Mouse (Mus musculus) forebrain, embryonic 13.5 days (tissue): ENCODE data around the gene March10. TPM values are rescaled to one million over a fixed set of nuclear protein-coding genes. Genes with fewer than 3 reads are reported as not detected.
A peak's percentile ranks its signal among the peaks of the same experiment; 100 is the strongest.

Experiments used
- ATAC-seq: fragments of 200-750 bp; cut with Nextera tagmentation; 2 replicates; pipeline ENCODE4 v1.8.0; 2017
- H3K27ac ChIP-seq: fragments of 300-500 bp; sonication (generic); 2 replicates; pipeline ENCODE4 v1.5.1; 2015; ENCODE audit warnings: inconsistent platforms, mild to moderate bottlenecking, moderate library complexity
- H3K27me3 ChIP-seq: fragments of 300-500 bp; sonication (generic); 2 replicates; pipeline ENCODE4 v1.6.1; 2015; ENCODE audit warnings: mild to moderate bottlenecking, inconsistent platforms
- H3K36me3 ChIP-seq: fragments of 300-500 bp; sonication (generic); 2 replicates; pipeline ENCODE4 v1.6.1; 2015; ENCODE audit warnings: mild to moderate bottlenecking, inconsistent platforms; ENCODE audit not compliant: poor library complexity, severe bottlenecking
- H3K4me1 ChIP-seq: fragments of 300-500 bp; sonication (generic); 2 replicates; pipeline ENCODE4 v1.6.1; 2015; ENCODE audit warnings: inconsistent platforms
- H3K4me2 ChIP-seq: fragments of 300-500 bp; sonication (generic); 2 replicates; pipeline ENCODE4 v1.6.1; 2015; ENCODE audit warnings: inconsistent platforms, mild to moderate bottlenecking, moderate library complexity
- H3K4me3 ChIP-seq: fragments of 300-500 bp; sonication (generic); 2 replicates; pipeline ENCODE4 v1.5.1; 2015; ENCODE audit warnings: mild to moderate bottlenecking, inconsistent platforms
- H3K9ac ChIP-seq: fragments of 300-500 bp; sonication (generic); 2 replicates; pipeline ENCODE4 v1.6.1; 2015; ENCODE audit warnings: mild to moderate bottlenecking, inconsistent platforms
- H3K9me3 ChIP-seq: fragments of 300-500 bp; sonication (generic); replicated peaks from 2 replicates; pipeline ENCODE4 v1.6.1; 2016; ENCODE audit warnings: inconsistent platforms
- WGBS: fragments of 180-500 bp; shearing (Covaris S2); methylation state at CpG from one replicate; pipeline ENCODE4 v1.1.7; 2015; 5-methylcytosine and 5-hydroxymethylcytosine counted together
- polyA plus RNA-seq: library from polyadenylated mRNA; unstranded; fragments of >200 nt; fragmentation: Nextera tagmentation; extraction: Ambion mirVana; gene quantifications from 2 replicates; pipeline ENCODE4 v1.2.1, GENCODE M21; 2015

Gene March10
- polyA plus RNA-seq, 1 experiment from 2014 or later, result not detected

DNA sequence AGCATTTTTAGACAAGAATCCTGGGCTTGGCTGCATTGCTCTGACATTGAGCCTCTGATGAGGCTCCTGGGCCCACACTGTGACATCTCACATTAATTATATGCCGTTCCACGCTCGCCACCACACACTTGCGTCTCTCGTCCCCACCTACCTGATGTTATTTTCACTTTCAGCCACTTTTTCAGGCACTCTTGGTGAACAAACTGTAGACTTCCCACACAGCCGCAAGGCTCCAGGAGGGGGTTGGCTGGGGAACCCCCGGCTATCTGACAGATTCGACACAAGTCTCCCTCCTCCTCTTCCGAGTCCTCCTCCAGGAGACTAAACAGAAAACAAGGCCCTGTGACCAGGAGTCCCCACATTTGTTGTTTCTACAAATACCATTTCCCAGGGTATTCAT, 71.3 kb downstream of the March10 start:
- ATAC-seq, result no peak
- no peaks in the 10 kb centered on the region for H3K27me3 ChIP-seq
- H3K4me3 ChIP-seq, result no peak overlapping the region
- H3K9ac ChIP-seq, result no peak overlapping the region
- H3K4me1 ChIP-seq, result peaks cover 5% of the 10 kb centered on the region; the same call in 1 of the 2 replicates
- no peak overlapping the region for H3K27ac ChIP-seq
- no peak overlapping the region for H3K4me2 ChIP-seq
- WGBS, result 89% methylated on average over 9 of the region's 9 CpGs
- H3K36me3 ChIP-seq, result no peaks in the 10 kb centered on the region
- no peaks in the 10 kb centered on the region for H3K9me3 ChIP-seq

DNA sequence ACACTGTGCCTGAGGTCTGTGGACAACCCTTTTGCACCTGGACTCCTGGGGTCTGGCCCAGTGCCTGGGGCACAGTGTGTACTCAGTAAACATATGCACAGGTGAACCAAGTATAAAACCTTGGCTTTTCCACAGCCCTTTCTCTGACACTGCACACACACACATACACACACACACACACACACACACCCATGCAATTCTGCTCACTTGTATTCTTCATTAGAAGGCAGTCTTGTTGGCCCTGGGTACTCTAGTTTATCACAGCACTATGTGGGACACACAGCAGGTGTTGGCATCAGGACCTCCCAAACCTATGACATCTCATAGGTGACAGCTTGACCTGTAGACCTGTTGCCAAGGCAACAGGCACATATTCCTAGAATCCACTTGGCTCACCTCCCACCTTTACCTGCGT, 80.7 kb downstream of the March10 start:
- ATAC-seq, result no peak
- Histone ChIP-seq H3K9ac (no peak overlapping the region), H3K27ac (no peak overlapping the region), H3K27me3 (no peaks in the 10 kb centered on the region), H3K4me3 (no peak overlapping the region), H3K4me2 (no peak overlapping the region), H3K36me3 (no peaks in the 10 kb centered on the region), H3K4me1 (no peaks in the 10 kb centered on the region), H3K9me3 (no peaks in the 10 kb centered on the region)
- WGBS, result 86% methylated on average over 1 of the region's 1 CpGs

DNA sequence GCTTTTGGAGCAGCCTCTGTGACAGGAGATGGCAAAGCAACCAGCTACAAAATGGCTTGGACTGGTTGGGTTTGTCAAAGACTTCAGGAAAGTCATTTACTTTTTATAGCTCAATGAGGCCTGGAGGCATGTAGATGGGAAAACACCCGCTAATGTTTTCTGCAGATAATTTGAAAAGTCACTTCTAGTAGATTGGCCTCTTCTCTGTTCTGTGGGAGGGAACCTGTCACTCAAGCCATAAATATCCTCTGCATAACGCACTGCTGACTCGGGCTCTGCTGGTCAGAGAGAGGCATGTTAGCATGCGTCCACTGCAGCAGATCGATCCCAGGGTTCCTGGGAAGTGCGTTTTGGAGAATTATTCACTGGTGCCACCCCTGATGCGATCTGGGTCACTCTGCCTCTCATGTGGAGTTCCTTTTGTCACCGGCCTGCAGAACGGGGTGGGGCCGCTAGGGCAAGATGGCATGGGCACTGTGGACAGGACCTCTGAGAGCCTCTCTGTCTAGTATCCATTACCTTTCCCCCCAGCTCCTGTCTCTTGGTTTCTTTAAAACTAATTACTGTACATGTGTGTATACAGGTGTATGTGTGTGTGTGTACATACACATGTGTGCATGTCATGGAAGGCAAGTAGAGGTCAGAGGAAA, 81.9 kb downstream of the March10 start:
- no peak overlapping the region for H3K4me3 ChIP-seq
- no peak overlapping the region for H3K9ac ChIP-seq
- no peak for ATAC-seq
- H3K4me2 ChIP-seq, result no peak overlapping the region
- H3K27me3 ChIP-seq, result no peaks in the 10 kb centered on the region
- H3K27ac ChIP-seq, result no peak overlapping the region
- WGBS, result 82% methylated on average over 10 of the region's 10 CpGs
- no peaks in the 10 kb centered on the region for H3K4me1 ChIP-seq
- no peaks in the 10 kb centered on the region for H3K9me3 ChIP-seq
- no peaks in the 10 kb centered on the region for H3K36me3 ChIP-seq

DNA sequence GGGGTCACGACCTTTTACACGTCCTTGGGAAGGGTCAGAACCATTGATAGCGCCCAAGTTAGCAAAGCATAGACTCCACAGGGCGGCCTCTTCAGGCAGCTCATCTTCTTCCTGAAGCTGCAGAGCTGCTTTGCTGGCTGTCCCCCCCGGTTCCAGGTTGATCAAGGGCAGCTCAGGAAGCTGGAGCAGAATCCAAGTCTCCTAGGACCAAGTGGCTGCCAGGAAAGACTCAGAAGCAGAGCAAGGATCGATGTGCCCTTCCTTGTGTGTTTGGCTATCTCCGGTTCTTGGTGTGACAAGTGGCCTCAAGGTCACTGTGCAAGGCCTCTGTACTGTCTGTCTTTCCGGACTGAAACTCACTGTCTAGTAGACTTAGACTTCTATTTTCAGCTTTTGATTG, 82.7 kb downstream of the March10 start:
- no peak overlapping the region for H3K4me3 ChIP-seq
- no peak overlapping the region for H3K4me2 ChIP-seq
- WGBS, result 83% methylated on average over 8 of the region's 8 CpGs
- H3K4me1 ChIP-seq, result no peaks in the 10 kb centered on the region
- H3K27me3 ChIP-seq, result no peaks in the 10 kb centered on the region
- H3K9ac ChIP-seq, result no peak overlapping the region
- H3K27ac ChIP-seq, result no peak overlapping the region
- ATAC-seq, result no peak
- no peaks in the 10 kb centered on the region for H3K36me3 ChIP-seq
- no peaks in the 10 kb centered on the region for H3K9me3 ChIP-seq

DNA sequence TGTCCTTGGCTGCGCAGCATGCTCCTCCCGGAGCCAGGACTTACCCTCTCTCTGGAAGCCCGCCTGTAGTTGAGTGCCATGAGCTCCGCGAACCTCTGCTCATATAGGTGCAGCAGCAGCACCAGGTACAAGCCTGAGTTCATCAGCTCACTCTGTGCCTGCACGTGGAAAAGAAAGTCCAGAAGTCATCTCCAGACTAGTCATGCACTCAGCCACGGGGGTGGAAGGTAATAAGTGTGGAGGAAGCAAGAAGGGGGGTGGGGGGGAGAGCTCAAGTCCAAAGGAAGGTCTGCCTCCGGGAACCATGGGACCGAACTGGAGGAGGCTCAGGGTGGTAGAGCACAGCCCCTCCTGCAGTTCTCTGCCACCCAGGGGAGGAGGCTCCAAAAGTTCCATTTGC, 84.7 kb downstream of the March10 start:
- 85% methylated on average over 9 of the region's 9 CpGs for WGBS
- no peaks in the 10 kb centered on the region for H3K27me3 ChIP-seq
- H3K9ac ChIP-seq, result no peak overlapping the region
- no peak for ATAC-seq
- H3K4me1 ChIP-seq, result no peaks in the 10 kb centered on the region
- H3K9me3 ChIP-seq, result no peaks in the 10 kb centered on the region
- no peak overlapping the region for H3K4me3 ChIP-seq
- H3K4me2 ChIP-seq, result no peak overlapping the region
- H3K27ac ChIP-seq, result no peak overlapping the region
- no peaks in the 10 kb centered on the region for H3K36me3 ChIP-seq

DNA sequence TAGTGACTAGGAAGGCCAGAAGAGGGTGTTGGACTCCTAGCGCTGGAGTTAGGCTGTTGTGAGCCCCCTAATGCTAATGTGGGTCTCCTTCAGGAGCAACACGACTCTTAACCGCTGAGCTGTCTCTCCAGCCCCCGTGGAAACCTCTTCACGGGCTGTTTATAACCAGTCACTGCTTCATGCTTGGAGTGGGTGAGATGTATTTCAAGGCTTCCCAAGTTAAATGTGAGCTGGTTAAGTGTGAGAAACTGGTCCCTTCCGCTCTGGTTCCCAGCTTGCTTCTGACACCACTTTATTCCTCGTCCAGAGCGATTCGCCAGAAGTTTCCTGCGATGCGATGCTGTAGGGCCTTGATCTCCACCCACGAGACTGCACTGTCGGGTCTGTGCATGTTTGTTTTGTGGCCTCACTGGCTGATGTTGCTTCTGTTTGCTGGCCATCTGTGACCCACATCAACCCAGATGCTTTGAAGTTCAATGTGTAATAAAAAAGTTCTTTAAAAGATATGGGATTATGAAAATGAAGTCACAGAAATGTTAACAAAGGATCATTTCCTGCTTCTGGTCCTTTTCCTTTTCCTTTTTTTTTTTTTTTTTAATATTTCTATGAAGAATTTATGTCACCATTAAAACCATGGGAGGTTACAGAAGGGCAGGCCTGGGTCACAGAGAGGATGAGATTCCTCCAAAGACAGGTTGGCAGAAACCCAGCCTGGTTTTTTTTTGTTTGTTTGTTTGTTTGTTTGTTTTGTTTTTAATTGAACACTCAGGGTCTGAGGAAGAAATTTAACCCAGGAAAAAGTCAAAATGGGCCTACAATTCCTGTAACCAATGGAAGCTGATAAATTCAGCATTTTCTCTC, 86.8 kb downstream of the March10 start:
- H3K4me1 ChIP-seq, result peaks cover 10% of the 10 kb centered on the region
- no peaks in the 10 kb centered on the region for H3K9me3 ChIP-seq
- H3K27me3 ChIP-seq, result no peaks in the 10 kb centered on the region
- H3K27ac ChIP-seq, result no peak overlapping the region
- H3K36me3 ChIP-seq, result no peaks in the 10 kb centered on the region
- no peak overlapping the region for H3K4me2 ChIP-seq
- no peak overlapping the region for H3K4me3 ChIP-seq
- no peak for ATAC-seq
- WGBS, result 91% methylated on average over 13 of the region's 13 CpGs
- no peak overlapping the region for H3K9ac ChIP-seq

DNA sequence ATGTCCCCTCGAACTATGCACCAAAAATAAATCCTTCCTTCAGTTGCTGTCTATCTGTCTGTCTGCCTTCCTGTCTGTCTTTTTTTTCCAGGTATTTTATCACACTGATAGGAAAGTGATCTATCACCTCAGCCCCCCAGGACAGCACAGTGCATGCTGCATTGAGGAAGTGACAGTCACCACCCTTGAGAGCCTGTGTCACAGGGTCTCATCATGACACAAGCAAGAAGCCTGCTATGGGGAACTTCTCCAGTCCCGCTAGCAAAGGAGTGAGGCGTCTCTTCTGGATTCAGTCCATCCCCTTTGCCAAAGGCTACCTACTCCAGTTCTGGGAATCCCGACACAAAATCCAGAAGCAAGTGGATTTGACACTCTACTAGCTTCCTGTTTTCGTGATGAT, 87.7 kb downstream of the March10 start:
- Histone ChIP-seq H3K9ac (no peak overlapping the region), H3K9me3 (no peaks in the 10 kb centered on the region), H3K4me3 (no peak overlapping the region), H3K36me3 (no peaks in the 10 kb centered on the region), H3K27ac (no peak overlapping the region), H3K4me2 (no peak overlapping the region), H3K27me3 (no peaks in the 10 kb centered on the region), H3K4me1 (peaks cover 19% of the 10 kb centered on the region)
- 86% methylated on average over 5 of the region's 5 CpGs for WGBS
- no peak for ATAC-seq

DNA sequence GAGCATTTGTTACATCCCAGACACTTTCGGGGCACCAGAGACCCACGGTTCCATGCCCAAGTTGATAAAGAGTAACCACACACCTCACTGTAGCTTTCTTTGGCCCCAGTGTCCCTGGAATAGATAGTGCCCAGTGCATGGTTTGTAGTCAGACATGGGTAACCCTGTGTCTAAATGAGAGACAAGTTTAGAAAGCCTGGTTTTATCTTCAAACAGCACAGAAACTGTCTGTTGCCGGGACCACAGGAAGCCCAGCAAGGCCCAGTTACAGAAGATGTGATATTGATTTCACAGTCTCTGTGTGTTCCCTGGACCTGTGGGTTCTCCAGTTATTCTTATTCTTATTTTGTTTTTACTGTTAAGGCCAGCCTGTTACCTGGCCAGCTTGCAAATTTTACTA, 89.4 kb downstream of the March10 start:
- H3K4me2 ChIP-seq, result no peak overlapping the region
- H3K9ac ChIP-seq, result no peak overlapping the region
- no peak for ATAC-seq
- no peaks in the 10 kb centered on the region for H3K36me3 ChIP-seq
- H3K9me3 ChIP-seq, result no peaks in the 10 kb centered on the region
- WGBS, result 92% methylated on average over 3 of the region's 3 CpGs
- H3K27ac ChIP-seq, result no peak overlapping the region
- H3K27me3 ChIP-seq, result no peaks in the 10 kb centered on the region
- H3K4me3 ChIP-seq, result no peak overlapping the region
- peaks cover 27% of the 10 kb centered on the region for H3K4me1 ChIP-seq

DNA sequence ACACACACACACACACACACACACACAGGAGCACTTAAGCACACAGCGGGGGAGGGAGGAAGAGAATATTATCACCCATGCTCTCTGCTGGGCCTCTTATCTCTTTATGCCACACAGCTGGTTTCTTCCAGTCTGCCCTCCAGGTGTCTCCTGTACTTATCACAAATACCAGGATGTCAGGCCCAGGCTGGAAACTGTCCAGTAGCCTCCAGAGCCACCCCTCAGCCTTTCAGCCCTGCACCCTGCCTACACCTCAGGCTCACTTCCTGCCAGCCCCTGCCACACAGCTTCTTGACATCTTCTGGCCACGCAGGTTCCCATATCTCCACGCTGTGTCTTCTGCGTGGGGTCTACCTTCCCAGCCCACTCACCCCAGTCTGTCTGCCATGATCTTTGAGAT, 90.5 kb downstream of the March10 start:
- Histone ChIP-seq H3K27me3 (no peaks in the 10 kb centered on the region), H3K4me3 (no peak overlapping the region), H3K9ac (no peak overlapping the region), H3K27ac (no peak overlapping the region), H3K36me3 (no peaks in the 10 kb centered on the region), H3K4me2 (no peak overlapping the region), H3K4me1 (peaks cover 27% of the 10 kb centered on the region), H3K9me3 (no peaks in the 10 kb centered on the region)
- WGBS, result 89% methylated on average over 3 of the region's 4 CpGs
- no peak for ATAC-seq

DNA sequence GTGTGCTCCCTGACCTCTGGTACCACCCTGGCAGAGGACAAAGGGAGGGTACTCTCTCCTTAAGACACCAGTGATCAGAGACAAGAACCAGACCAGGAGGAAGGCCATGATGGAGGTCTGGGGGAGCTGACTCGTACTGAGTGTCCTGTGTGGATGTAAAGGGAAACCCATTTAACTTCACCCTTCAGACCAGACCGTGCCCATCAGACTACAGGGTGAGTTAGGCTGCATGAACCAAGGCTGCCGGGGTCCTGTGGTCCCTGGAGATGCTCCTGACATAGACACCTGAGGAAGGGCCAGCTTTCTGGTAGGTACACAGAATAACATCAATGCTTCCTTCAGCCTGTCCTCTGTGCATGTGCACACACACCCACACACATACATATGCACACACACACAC, 90.9 kb downstream of the March10 start:
- Histone ChIP-seq H3K27ac (no peak overlapping the region), H3K9me3 (no peaks in the 10 kb centered on the region), H3K4me3 (no peak overlapping the region), H3K27me3 (no peaks in the 10 kb centered on the region), H3K4me2 (peak overlapping the region; percentile 68; the same call in 1 of the 2 replicates), H3K4me1 (peaks cover 27% of the 10 kb centered on the region), H3K36me3 (no peaks in the 10 kb centered on the region), H3K9ac (no peak overlapping the region)
- no peak for ATAC-seq
- WGBS, result 84% methylated on average over 3 of the region's 3 CpGs

DNA sequence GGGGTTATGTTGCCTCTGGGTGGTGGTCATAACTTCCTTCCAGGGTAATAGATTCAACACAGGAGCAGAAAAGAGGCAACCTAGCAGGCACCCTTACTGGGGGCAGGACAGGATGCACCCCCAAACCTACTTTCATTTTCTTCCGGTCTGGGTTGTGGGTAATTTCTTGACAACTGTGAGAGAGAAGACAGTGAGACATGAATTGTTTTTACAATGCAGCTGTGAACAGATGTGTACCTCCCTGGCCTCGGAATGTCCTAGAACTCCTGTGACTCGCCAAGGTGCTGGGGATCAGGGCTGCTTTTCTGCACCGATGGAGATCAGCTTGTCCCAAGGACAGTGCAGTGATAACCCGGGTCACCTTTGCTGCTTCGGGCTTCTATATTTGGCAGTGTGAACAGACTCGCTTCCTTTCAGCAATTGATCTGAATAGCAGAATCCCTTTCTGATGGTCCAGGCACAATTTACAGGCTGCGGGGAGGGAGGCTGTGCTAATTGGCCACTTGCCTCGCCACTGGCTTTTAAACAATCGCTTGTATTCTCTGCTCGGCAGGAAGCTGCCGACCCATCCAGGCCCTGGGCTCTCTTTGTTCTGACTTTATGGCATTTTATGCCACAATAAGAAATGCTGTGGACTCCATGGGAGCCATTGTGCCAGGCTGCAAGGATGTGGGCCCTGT, 92.0 kb downstream of the March10 start:
- Histone ChIP-seq H3K9me3 (no peaks in the 10 kb centered on the region), H3K36me3 (no peaks in the 10 kb centered on the region), H3K4me1 (peaks cover 27% of the 10 kb centered on the region), H3K9ac (peak overlapping the region; percentile 71), H3K27me3 (no peaks in the 10 kb centered on the region), H3K4me2 (peak overlapping the region; percentile 68), H3K27ac (peak overlapping the region; percentile 17), H3K4me3 (peak overlapping the region; percentile 49)
- ATAC-seq, result no peak
- WGBS, result 6% methylated on average over 12 of the region's 12 CpGs
